Mouse (Mus musculus): ENCODE measurements around the gene Tbc1d22a.

DNA sequence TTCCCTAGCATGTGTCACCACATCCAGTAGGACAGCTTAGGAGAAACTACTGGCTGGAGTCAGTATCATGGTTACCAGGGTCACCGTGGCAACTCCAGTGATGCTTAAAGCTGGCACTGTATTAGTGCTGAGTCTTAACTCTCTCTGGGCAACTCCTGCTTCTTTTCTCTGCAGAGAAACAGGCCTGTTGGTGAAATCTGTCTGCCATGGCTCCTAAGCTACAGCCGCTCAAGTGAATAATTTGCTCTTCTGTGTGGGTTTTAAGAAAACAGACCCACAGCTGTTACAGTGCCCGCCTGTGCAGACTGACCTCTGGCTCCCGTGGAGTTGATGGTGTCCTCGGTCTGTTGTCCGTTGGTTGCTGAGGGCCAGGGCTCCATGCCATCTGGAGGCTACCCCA lies 205.4 kb downstream of the Tbc1d22a start:
- no peak for TF ChIP-seq POLR2AphosphoS2 (IDR thresholded peaks at IDR 0.05; ENCODE audit: insufficient read length, low read depth)
- TF ChIP-seq MAX (IDR thresholded peaks at IDR 0.05; ENCODE audit: low read depth): no peak
- TF ChIP-seq E2F4 (IDR thresholded peaks at IDR 0.05; ENCODE audit: insufficient read depth): no peak
- no peak for TF ChIP-seq POLR2A (IDR thresholded peaks at IDR 0.05; ENCODE audit: insufficient read length, low read depth)
- no peak for TF ChIP-seq USF1 (IDR thresholded peaks at IDR 0.05; ENCODE audit: low read depth)
- TF ChIP-seq TCF3 (IDR thresholded peaks at IDR 0.05; ENCODE audit: insufficient read length, low read depth): no peak
